Mouse (Mus musculus) forebrain, embryonic 14.5 days (tissue): ENCODE measurements around the gene Mta3. TPM values are rescaled to one million over a fixed set of nuclear protein-coding genes. Genes with fewer than 3 reads are reported as not detected.

Source experiments
- ATAC-seq: fragments of 200-750 bp; cut with Nextera tagmentation; 2 replicates; pipeline ENCODE4 v1.8.0; 2017; ENCODE audit warnings: mild to moderate bottlenecking, moderate library complexity
- DNase-seq: peaks from one replicate; pipeline ENCODE4 v3.0.0-alpha.2; 2015; ENCODE audit warnings: low spot score
- H3K27ac ChIP-seq: fragments of 300-500 bp; sonication (generic); 2 replicates; pipeline ENCODE4 v1.5.1; 2014; ENCODE audit warnings: low read depth, mild to moderate bottlenecking, control low read depth, low read length, moderate library complexity
- H3K27me3 ChIP-seq: fragments of 300-500 bp; sonication (generic); replicated peaks from 2 replicates; pipeline ENCODE4 v1.6.1; 2014; ENCODE audit warnings: low read length, control low read depth, mixed read lengths; ENCODE audit not compliant: control insufficient read depth, insufficient read depth
- H3K36me3 ChIP-seq: fragments of 300-500 bp; sonication (generic); 2 replicates; pipeline ENCODE4 v1.6.1; 2014; ENCODE audit warnings: low read length, control low read depth; ENCODE audit not compliant: control insufficient read depth, insufficient read depth
- H3K4me1 ChIP-seq: fragments of 300-500 bp; sonication (generic); 2 replicates; pipeline ENCODE4 v1.6.1; 2014; ENCODE audit warnings: antibody characterized with exemption, low read length, control low read depth; ENCODE audit not compliant: control insufficient read depth, insufficient read depth
- H3K4me2 ChIP-seq: fragments of 300-500 bp; sonication (generic); 2 replicates; pipeline ENCODE4 v1.6.1; 2014; ENCODE audit warnings: mild to moderate bottlenecking, control low read depth, low read length
- H3K4me3 ChIP-seq: fragments of 300-500 bp; sonication (generic); 2 replicates; pipeline ENCODE4 v1.5.1; 2014; ENCODE audit warnings: low read depth, low read length, control low read depth
- H3K9ac ChIP-seq: fragments of 300-500 bp; sonication (generic); 2 replicates; pipeline ENCODE4 v1.6.1; 2014; ENCODE audit warnings: mild to moderate bottlenecking, low read length, control low read depth, moderate library complexity
- H3K9me3 ChIP-seq: fragments of 300-500 bp; sonication (generic); replicated peaks from 2 replicates; pipeline ENCODE4 v1.6.1; 2016; ENCODE audit warnings: low read length, control low read depth, mixed read lengths; ENCODE audit not compliant: control insufficient read depth
- WGBS: fragments of 180-500 bp; shearing (Covaris S2); extraction: QIAGEN DNeasy Blood & Tissue Kit; methylation state at CpG from one replicate; pipeline ENCODE4 v1.1.7; 2014; 5-methylcytosine and 5-hydroxymethylcytosine counted together
- polyA plus RNA-seq: library from polyadenylated mRNA; unstranded; fragments of >200 nt; fragmentation: Nextera tagmentation; extraction: Ambion mirVana; gene quantifications from 2 replicates; pipeline ENCODE4 v1.2.1, GENCODE M21; 2014

Gene Mta3
- polyA plus RNA-seq, 1 experiment from 2014 or later = 26.5 TPM

GRCm38 (mm10) chr17:83837659-83838190 is 131.8 kb downstream of the Mta3 start:
- WGBS = 73% methylated on average over 8 of the region's 8 CpGs
- DNase-seq (no peak), ATAC-seq (no peak)
- H3K4me2 ChIP-seq = no peak overlapping the region
- no peaks in the 10 kb centered on the region for H3K9me3 ChIP-seq
- H3K27ac ChIP-seq = no peak overlapping the region
- H3K27me3 ChIP-seq = no peaks in the 10 kb centered on the region
- no peak overlapping the region for H3K4me3 ChIP-seq
- H3K36me3 ChIP-seq = no peaks in the 10 kb centered on the region
- no peak overlapping the region for H3K9ac ChIP-seq
- H3K4me1 ChIP-seq = no peaks in the 10 kb centered on the region; the same call in 1 of the 2 replicates

DNA sequence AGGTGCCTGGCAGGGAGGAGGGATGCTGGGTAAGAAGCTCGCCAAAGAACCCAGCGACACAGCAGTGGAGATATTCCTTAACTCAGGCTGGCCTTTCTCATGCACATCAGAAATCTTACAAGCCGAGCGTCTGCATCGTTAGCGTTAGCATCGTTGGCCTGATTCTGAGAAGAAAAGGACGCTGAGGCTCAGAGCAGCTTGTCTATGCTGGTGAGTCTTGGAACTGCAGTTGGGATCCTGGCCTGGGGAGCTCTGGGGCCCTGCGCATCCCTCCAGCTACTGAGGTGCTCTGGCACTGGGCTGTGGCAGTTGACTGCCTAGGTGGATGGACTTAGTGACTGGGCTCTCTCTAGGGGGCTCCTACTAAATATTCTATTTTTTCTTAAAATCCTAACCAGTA is 133.2 kb downstream of the Mta3 start:
- DNase-seq (no peak), ATAC-seq (no peak)
- H3K4me2 ChIP-seq = no peak overlapping the region
- WGBS = 38% methylated on average over 9 of the region's 9 CpGs
- H3K4me1 ChIP-seq = no peaks in the 10 kb centered on the region; the same call in 1 of the 2 replicates
- H3K9ac ChIP-seq = no peak overlapping the region
- no peaks in the 10 kb centered on the region for H3K9me3 ChIP-seq
- H3K36me3 ChIP-seq = no peaks in the 10 kb centered on the region
- H3K27me3 ChIP-seq = no peaks in the 10 kb centered on the region
- H3K4me3 ChIP-seq = no peak overlapping the region
- H3K27ac ChIP-seq = no peak overlapping the region

- no peak for DNase-seq
- Histone ChIP-seq H3K4me2 (no peak overlapping the region), H3K4me1 (no peaks in the 10 kb centered on the region; the same call in 1 of the 2 replicates), H3K9me3 (no peaks in the 10 kb centered on the region), H3K36me3 (no peaks in the 10 kb centered on the region), H3K9ac (no peak overlapping the region), H3K4me3 (no peak overlapping the region), H3K27ac (no peak overlapping the region), H3K27me3 (no peaks in the 10 kb centered on the region)
- 82% methylated on average over 5 of the region's 5 CpGs for WGBS
- ATAC-seq = no peak
Measured at GRCm38 (mm10) chr17:83841011-83841410, 135.0 kb downstream of the Mta3 start.

- ATAC-seq (no peak), DNase-seq (no peak)
- Histone ChIP-seq H3K4me2 (no peak overlapping the region), H3K4me3 (no peak overlapping the region), H3K27ac (no peak overlapping the region), H3K9ac (no peak overlapping the region), H3K4me1 (0 out of 2 replicates have a peak, but pooled peaks cover under 1% of the 10 kb centered on the region), H3K9me3 (no peaks in the 10 kb centered on the region), H3K36me3 (no peaks in the 10 kb centered on the region), H3K27me3 (no peaks in the 10 kb centered on the region)
- 72% methylated on average over 7 of the region's 7 CpGs for WGBS
Measured at GRCm38 (mm10) chr17:83843780-83844179, 137.8 kb downstream of the Mta3 start.

DNA sequence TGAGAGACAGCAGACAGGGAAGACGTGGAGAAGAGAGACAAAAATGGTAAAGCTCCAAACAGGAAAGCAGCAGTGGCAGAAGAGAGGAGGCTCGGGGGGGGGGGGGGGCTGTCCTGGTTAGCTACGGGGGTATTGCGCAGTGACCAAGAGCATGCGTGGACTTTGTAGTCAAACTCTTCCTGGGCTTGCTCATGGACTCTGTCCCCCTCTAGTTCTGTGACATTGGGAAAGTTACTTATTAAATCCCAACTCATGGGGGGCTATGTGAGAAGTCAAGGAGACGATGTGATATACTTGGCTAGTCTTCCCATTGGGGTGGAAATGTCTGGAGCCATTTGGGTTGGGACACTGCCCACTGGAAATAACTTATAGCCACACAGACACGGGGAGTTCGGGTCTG is 139.6 kb downstream of the Mta3 start:
- H3K4me2 ChIP-seq = no peak overlapping the region
- H3K27me3 ChIP-seq = no peaks in the 10 kb centered on the region
- no peak for ATAC-seq
- WGBS = 84% methylated on average over 6 of the region's 8 CpGs
- H3K36me3 ChIP-seq = no peaks in the 10 kb centered on the region
- no peak for DNase-seq
- no peak overlapping the region for H3K4me3 ChIP-seq
- H3K27ac ChIP-seq = no peak overlapping the region
- H3K4me1 ChIP-seq = 0 out of 2 replicates have a peak, but pooled peaks cover 2% of the 10 kb centered on the region
- no peaks in the 10 kb centered on the region for H3K9me3 ChIP-seq
- no peak overlapping the region for H3K9ac ChIP-seq

DNA sequence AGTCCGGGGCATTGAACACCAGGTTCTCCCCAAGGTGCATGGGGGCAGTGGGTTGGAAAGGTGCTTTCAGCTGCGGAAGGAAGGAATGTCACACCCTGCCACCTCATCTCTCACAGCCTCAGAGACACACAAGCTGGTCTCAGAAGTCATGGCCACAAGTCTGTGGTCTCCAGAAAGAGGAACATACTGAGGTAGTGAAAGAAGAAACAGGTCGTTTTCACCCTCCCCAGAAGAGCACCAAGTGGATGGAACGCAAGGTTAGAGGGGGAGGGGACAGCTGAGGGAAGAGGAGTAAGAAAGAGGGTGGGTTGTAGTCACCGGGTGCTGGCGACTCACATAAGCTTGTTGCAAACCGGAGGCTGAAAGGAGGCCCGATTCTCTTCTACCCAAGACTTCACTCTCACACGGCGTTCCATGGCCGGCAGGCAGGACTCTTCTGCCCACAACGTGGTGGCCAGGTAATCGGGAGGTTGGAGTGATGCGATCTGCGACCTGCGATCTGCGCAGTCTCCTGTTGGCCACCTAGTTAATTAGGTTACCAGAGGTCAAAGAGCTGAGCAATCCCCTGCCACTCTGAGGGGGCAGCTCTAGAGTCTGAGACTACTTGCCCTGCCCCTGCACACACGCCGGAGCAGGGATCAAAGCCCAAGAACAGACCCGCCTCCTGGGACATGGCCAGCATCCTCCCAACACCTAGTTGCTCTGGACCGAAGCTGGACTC is 140.5 kb downstream of the Mta3 start:
- ATAC-seq = no peak
- WGBS = 82% methylated on average over 21 of the region's 21 CpGs

GRCm38 (mm10) chr17:83847100-83847499 is 141.1 kb downstream of the Mta3 start:
- no peak for DNase-seq
- Histone ChIP-seq H3K4me3 (no peak overlapping the region), H3K9me3 (no peaks in the 10 kb centered on the region), H3K27me3 (no peaks in the 10 kb centered on the region), H3K4me2 (no peak overlapping the region), H3K4me1 (0 out of 2 replicates have a peak, but pooled peaks cover 2% of the 10 kb centered on the region), H3K9ac (no peak overlapping the region), H3K36me3 (no peaks in the 10 kb centered on the region), H3K27ac (no peak overlapping the region)
- ATAC-seq = no peak
- WGBS = 86% methylated on average over 6 of the region's 6 CpGs

More for the DNA sequence above, 140.5 kb downstream of the Mta3 start:
- Histone ChIP-seq H3K4me3 (no peak overlapping the region), H3K4me1 (0 out of 2 replicates have a peak, but pooled peaks cover 2% of the 10 kb centered on the region), H3K27me3 (no peaks in the 10 kb centered on the region), H3K9me3 (no peaks in the 10 kb centered on the region), H3K4me2 (no peak overlapping the region), H3K27ac (no peak overlapping the region), H3K9ac (no peak overlapping the region), H3K36me3 (no peaks in the 10 kb centered on the region)
- DNase-seq = no peak

GRCm38 (mm10) chr17:83847815-83848214 is 141.9 kb downstream of the Mta3 start, which contains the start of gene Haao:
TSS of gene Haao (minus strand) at chr17:83847963.
- H3K27me3 ChIP-seq = no peaks in the 10 kb centered on the region
- H3K9ac ChIP-seq = no peak within 1 kb of the TSS
- no peaks in the 10 kb centered on the region for H3K9me3 ChIP-seq
- H3K4me1 ChIP-seq = 0 out of 2 replicates have a peak, but pooled peaks cover 2% of the 10 kb centered on the region
- ATAC-seq (no peak), DNase-seq (no peak)
- no peak within 1 kb of the TSS for H3K4me3 ChIP-seq
- no peaks in the 10 kb centered on the region for H3K36me3 ChIP-seq
- H3K4me2 ChIP-seq = no peak within 1 kb of the TSS
- 89% methylated on average over 3 of the region's 3 CpGs for WGBS
- H3K27ac ChIP-seq = no peak within 1 kb of the TSS

DNA sequence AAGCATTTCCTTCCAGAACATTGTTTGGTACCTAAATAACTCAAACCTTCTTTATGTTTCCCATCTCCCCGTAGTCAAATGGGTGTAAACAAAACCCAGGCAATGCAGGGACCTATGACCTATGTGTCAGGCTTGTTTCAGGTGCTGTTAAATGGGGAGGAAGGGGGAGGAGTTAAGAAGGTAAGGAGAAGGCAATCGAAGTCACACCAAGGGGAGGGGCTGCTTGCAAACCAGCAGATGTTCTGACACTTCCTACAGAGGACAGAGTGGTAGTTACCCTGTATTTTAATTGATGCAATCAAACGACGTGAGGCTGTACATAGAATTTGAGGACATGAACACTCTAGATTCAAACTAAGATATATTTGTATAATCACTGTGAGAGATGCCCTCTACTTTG is 142.5 kb downstream of the Mta3 start:
- Histone ChIP-seq H3K9ac (no peak overlapping the region), H3K4me1 (0 out of 2 replicates have a peak, but pooled peaks cover 2% of the 10 kb centered on the region), H3K4me3 (no peak overlapping the region), H3K27ac (no peak overlapping the region), H3K27me3 (no peaks in the 10 kb centered on the region), H3K9me3 (no peaks in the 10 kb centered on the region), H3K4me2 (no peak overlapping the region), H3K36me3 (no peaks in the 10 kb centered on the region)
- DNase-seq = no peak
- 74% methylated on average over 4 of the region's 4 CpGs for WGBS
- no peak for ATAC-seq
